Mouse (Mus musculus) heart, embryonic 15.5 days (tissue): ENCODE data around the gene Tedc1. TPM values are rescaled to one million over a fixed set of nuclear protein-coding genes. Genes with fewer than 3 reads are reported as not detected.
A peak's percentile ranks its signal among the peaks of the same experiment; 100 is the strongest.

Source experiments
- ATAC-seq: fragments of 200-750 bp; cut with Nextera tagmentation; replicated peaks from 2 replicates; pipeline ENCODE4 v1.8.0; 2017; ENCODE audit warnings: low read depth, moderate TSS enrichment; ENCODE audit not compliant: insufficient number of reproducible peaks, insufficient read depth, low FRiP score
- H3K27ac ChIP-seq: fragments of 300-500 bp; sonication (generic); 2 replicates; pipeline ENCODE4 v1.5.1; 2015; ENCODE audit warnings: mild to moderate bottlenecking, inconsistent platforms
- H3K27me3 ChIP-seq: fragments of 300-500 bp; sonication (generic); 2 replicates; pipeline ENCODE4 v1.6.1; 2015; ENCODE audit warnings: inconsistent platforms
- H3K36me3 ChIP-seq: fragments of 300-500 bp; sonication (generic); 2 replicates; pipeline ENCODE4 v1.6.1; 2015; ENCODE audit warnings: mild to moderate bottlenecking, inconsistent platforms
- H3K4me1 ChIP-seq: fragments of 300-500 bp; sonication (generic); replicated peaks from 2 replicates; pipeline ENCODE4 v1.6.1; 2015; ENCODE audit warnings: inconsistent platforms
- H3K4me2 ChIP-seq: fragments of 300-500 bp; sonication (generic); 2 replicates; pipeline ENCODE4 v1.6.1; 2015; ENCODE audit warnings: inconsistent platforms, mild to moderate bottlenecking, moderate library complexity
- H3K4me3 ChIP-seq: fragments of 300-500 bp; sonication (generic); 2 replicates; pipeline ENCODE4 v1.5.1; 2015; ENCODE audit warnings: mild to moderate bottlenecking, inconsistent platforms
- H3K9ac ChIP-seq: fragments of 300-500 bp; sonication (generic); 2 replicates; pipeline ENCODE4 v1.6.1; 2015; ENCODE audit warnings: mild to moderate bottlenecking, inconsistent platforms
- H3K9me3 ChIP-seq: fragments of 300-500 bp; sonication (generic); replicated peaks from 2 replicates; pipeline ENCODE4 v1.6.1; 2016; ENCODE audit warnings: inconsistent platforms
- WGBS: fragments of 180-500 bp; shearing (Covaris S2); methylation state at CpG from one replicate; pipeline ENCODE4 v1.1.7; 2015; ENCODE audit warnings: mixed read lengths; 5-methylcytosine and 5-hydroxymethylcytosine counted together
- polyA plus RNA-seq: library from polyadenylated mRNA; unstranded; fragments of >200 nt; fragmentation: Nextera tagmentation; extraction: Ambion mirVana; gene quantifications from 2 replicates; pipeline ENCODE4 v1.2.1, GENCODE M21; 2015

Gene Tedc1
- polyA plus RNA-seq, 1 experiment from 2014 or later = 15.4 TPM

DNA sequence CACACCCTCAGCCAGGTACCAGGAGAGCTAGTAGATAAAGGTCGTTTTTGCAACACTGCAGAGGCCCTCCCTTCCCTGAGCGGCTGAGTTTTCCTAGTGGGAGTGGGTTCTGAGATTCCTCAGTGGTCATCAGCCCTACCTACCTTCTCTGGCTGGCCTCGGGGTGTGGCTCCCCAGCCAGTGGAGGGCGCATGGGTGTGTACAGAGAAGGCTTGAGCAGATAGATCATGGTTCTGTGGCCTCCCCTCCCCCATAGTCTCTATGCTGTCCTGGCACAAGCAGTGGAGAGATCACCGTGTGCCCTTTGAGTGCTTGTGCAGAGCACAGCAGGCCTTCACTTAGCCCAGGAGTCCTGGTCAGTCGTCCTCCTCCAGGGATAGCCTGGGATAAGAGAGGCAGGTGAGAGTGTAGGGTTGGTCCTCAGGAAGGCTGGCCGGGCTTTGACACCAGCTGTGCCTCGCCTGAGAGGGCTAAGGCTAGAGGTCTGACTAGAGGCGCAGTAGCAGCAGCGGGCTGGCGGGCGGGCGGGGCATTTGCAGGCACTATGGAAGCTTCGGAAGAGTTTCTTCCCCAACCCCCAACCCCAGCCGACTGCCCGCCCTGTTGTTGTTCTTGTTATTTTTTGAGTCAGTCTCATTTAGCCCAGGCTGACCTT lies 7.7 kb upstream of the Tedc1 start:
- Histone ChIP-seq H3K27me3 (no peaks in the 10 kb centered on the region), H3K4me1 (peaks cover 95% of the 10 kb centered on the region), H3K27ac (peak overlapping the region; percentile 96; the same call in 1 of the 2 replicates), H3K36me3 (peaks cover 23% of the 10 kb centered on the region), H3K4me3 (no peak overlapping the region), H3K9ac (no peak overlapping the region), H3K9me3 (no peaks in the 10 kb centered on the region), H3K4me2 (no peak overlapping the region)
- 42% methylated on average over 16 of the region's 16 CpGs for WGBS
- ATAC-seq = no peak

- Histone ChIP-seq H3K9me3 (no peaks in the 10 kb centered on the region), H3K36me3 (peaks cover 15% of the 10 kb centered on the region), H3K27ac (no peak overlapping the region), H3K27me3 (no peaks in the 10 kb centered on the region), H3K4me3 (no peak overlapping the region), H3K4me2 (no peak overlapping the region), H3K4me1 (peaks cover 87% of the 10 kb centered on the region), H3K9ac (no peak overlapping the region)
- ATAC-seq = no peak
- whole genome bisulfite sequencing = 63% methylated on average over 4 of the region's 4 CpGs
Measured at GRCm38 (mm10) chr12:113149341-113149740, 6.9 kb upstream of the Tedc1 start.

- no peak for ATAC-seq
- 67% methylated on average over 3 of the region's 3 CpGs for WGBS
- H3K4me3 ChIP-seq = no peak overlapping the region
- no peak overlapping the region for H3K9ac ChIP-seq
- H3K27me3 ChIP-seq = no peaks in the 10 kb centered on the region
- no peak overlapping the region for H3K27ac ChIP-seq
- peaks cover 87% of the 10 kb centered on the region for H3K4me1 ChIP-seq
- no peak overlapping the region for H3K4me2 ChIP-seq
- peaks cover 9% of the 10 kb centered on the region for H3K36me3 ChIP-seq
- no peaks in the 10 kb centered on the region for H3K9me3 ChIP-seq
Measured at GRCm38 (mm10) chr12:113149896-113150295, 6.3 kb upstream of the Tedc1 start.

GRCm38 (mm10) chr12:113150591-113150990 lies 5.6 kb upstream of the Tedc1 start:
- no peak overlapping the region for H3K9ac ChIP-seq
- peaks cover 4% of the 10 kb centered on the region for H3K36me3 ChIP-seq
- no peaks in the 10 kb centered on the region for H3K9me3 ChIP-seq
- H3K4me1 ChIP-seq = peaks cover 87% of the 10 kb centered on the region
- no peak overlapping the region for H3K4me3 ChIP-seq
- no peak for ATAC-seq
- no peaks in the 10 kb centered on the region for H3K27me3 ChIP-seq
- H3K4me2 ChIP-seq = peak overlapping the region; percentile 89; the same call in 1 of the 2 replicates
- no peak overlapping the region for H3K27ac ChIP-seq
- WGBS = 64% methylated on average over 4 of the region's 4 CpGs

DNA sequence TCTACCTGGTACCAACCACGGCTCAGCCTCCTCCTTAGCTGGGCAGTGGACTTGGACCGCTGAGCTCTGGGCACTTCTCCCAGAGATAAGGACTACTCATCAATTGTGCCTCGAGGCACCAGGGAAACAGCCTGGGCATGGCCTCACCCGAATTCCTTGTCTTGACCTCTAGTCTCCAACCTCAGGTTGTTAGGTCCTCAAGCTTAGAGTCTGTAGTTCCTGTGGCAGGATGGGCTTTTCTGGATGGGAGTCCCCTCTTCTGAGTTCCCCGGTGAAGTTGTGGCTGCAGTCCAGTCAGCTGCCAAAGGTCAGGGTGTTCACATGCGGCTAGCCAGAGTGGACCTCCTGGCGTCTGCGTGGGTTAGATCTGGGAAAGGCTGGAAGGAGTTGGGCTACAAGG lies 5.2 kb upstream of the Tedc1 start:
- no peak overlapping the region for H3K27ac ChIP-seq
- peak overlapping the region; percentile 67 for H3K4me3 ChIP-seq
- H3K9ac ChIP-seq = no peak overlapping the region
- no peaks in the 10 kb centered on the region; the same call in 1 of the 2 replicates for H3K36me3 ChIP-seq
- 55% methylated on average over 8 of the region's 8 CpGs for WGBS
- H3K9me3 ChIP-seq = no peaks in the 10 kb centered on the region
- no peak for ATAC-seq
- H3K4me2 ChIP-seq = peak overlapping the region; percentile 89
- no peaks in the 10 kb centered on the region for H3K27me3 ChIP-seq
- H3K4me1 ChIP-seq = peaks cover 84% of the 10 kb centered on the region

DNA sequence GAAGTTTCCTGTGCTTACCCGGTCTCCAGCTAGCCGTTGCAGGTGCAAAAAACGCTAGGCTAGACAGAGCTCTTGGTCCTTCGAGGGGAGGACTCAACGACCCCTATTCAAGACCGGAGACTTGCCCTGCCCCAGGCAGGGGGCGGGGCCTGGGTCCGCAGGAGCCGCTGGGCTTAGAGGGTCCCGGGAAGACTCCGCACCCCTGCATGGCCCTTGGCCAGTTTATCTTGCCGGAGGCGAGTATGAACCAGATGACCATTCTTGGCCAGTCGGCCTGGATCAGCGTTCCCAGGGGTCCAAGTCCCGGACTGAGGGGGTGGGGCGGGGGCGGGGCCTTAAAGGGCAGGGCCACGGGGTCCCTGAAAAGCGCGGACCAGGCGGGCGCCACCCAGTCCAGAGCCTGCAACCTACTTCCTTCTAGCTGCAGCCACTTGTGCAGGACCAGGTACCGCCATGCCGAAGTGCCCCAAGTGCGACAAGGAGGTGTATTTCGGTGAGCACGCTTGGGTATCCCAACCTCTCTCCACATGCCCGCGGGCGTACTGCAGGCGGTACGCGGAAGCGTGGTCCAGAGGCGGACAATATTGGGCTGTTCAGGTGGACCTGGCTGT lies 4.5 kb upstream of the Tedc1 start:
- no peaks in the 10 kb centered on the region for H3K9me3 ChIP-seq
- H3K9ac ChIP-seq = peak overlapping the region; percentile 72
- H3K4me1 ChIP-seq = peaks cover 81% of the 10 kb centered on the region
- no peaks in the 10 kb centered on the region for H3K27me3 ChIP-seq
- H3K36me3 ChIP-seq = no peaks in the 10 kb centered on the region; the same call in 1 of the 2 replicates
- H3K27ac ChIP-seq = peak overlapping the region; percentile 39
- ATAC-seq = no peak
- under 1% methylated on average over 36 of the region's 36 CpGs for WGBS
- H3K4me2 ChIP-seq = peak overlapping the region; percentile 89
- peak overlapping the region; percentile 67 for H3K4me3 ChIP-seq

DNA sequence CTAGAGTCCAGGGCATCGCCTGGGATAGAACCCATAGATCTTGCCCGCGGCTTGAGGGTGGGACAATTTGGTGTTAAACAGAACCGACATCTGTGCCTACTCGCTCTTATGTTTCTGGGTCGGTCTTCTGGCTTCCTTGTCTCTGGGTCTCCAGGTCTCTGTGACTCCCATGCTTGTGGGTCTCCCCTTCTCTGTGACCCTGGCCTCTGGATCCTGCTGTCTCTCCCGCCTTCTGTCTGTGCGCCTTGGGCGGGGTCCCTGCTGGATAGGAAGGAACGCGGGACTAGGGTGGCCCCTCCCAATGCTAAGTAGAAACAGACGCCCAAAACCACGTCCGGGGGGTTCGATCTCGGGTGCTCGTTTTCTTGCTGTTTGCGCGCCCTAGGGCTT lies 4.0 kb upstream of the Tedc1 start:
- H3K27me3 ChIP-seq = no peaks in the 10 kb centered on the region
- H3K27ac ChIP-seq = 0 out of 2 replicates have a peak overlapping the region, but pooled peaks have one; percentile 39
- 15% methylated on average over 19 of the region's 19 CpGs for WGBS
- H3K4me3 ChIP-seq = peak overlapping the region; percentile 67
- H3K9me3 ChIP-seq = no peaks in the 10 kb centered on the region
- H3K4me2 ChIP-seq = peak overlapping the region; percentile 89
- H3K4me1 ChIP-seq = peaks cover 81% of the 10 kb centered on the region
- H3K9ac ChIP-seq = peak overlapping the region; percentile 72
- no peak for ATAC-seq
- no peaks in the 10 kb centered on the region; the same call in 1 of the 2 replicates for H3K36me3 ChIP-seq

DNA sequence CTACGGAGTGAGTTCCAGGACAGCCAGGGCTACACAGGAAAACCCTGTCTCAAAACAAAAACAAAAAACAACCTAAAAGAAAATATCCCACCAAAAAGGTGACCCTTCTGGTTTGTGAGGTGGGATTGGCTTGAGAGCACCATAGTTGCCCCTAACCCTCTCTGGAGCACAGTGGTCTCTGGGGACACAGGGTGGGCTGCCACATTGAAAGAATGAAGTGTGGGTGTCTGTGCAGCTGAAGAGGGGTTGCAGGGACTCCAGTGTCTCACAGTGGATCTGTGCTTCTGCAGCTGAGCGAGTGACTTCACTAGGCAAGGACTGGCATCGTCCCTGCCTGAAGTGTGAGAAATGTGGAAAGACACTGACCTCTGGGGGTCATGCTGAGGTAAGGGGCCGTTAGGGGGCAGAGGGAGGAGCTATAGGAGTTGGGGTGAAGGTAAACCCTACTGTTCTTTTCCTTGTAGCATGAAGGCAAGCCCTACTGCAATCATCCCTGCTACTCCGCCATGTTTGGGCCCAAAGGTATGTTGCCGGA lies 3.2 kb upstream of the Tedc1 start:
- peak overlapping the region; percentile 89 for H3K4me2 ChIP-seq
- no peaks in the 10 kb centered on the region for H3K27me3 ChIP-seq
- no peaks in the 10 kb centered on the region for H3K9me3 ChIP-seq
- H3K27ac ChIP-seq = no peak overlapping the region
- peaks cover 78% of the 10 kb centered on the region for H3K4me1 ChIP-seq
- WGBS = 77% methylated on average over 6 of the region's 6 CpGs
- H3K36me3 ChIP-seq = no peaks in the 10 kb centered on the region; the same call in 1 of the 2 replicates
- peak overlapping the region; percentile 67 for H3K4me3 ChIP-seq
- 0 out of 2 replicates have a peak overlapping the region, but pooled peaks have one; percentile 72 for H3K9ac ChIP-seq
- ATAC-seq = no peak

GRCm38 (mm10) chr12:113153971-113154370 lies 2.2 kb upstream of the Tedc1 start:
- no peak overlapping the region for H3K4me2 ChIP-seq
- H3K9me3 ChIP-seq = no peaks in the 10 kb centered on the region
- H3K4me1 ChIP-seq = peaks cover 69% of the 10 kb centered on the region
- H3K27me3 ChIP-seq = no peaks in the 10 kb centered on the region
- H3K36me3 ChIP-seq = no peaks in the 10 kb centered on the region; the same call in 1 of the 2 replicates
- H3K27ac ChIP-seq = no peak overlapping the region
- ATAC-seq = no peak
- H3K9ac ChIP-seq = no peak overlapping the region
- WGBS = 88% methylated on average over 7 of the region's 7 CpGs
- H3K4me3 ChIP-seq = no peak overlapping the region

DNA sequence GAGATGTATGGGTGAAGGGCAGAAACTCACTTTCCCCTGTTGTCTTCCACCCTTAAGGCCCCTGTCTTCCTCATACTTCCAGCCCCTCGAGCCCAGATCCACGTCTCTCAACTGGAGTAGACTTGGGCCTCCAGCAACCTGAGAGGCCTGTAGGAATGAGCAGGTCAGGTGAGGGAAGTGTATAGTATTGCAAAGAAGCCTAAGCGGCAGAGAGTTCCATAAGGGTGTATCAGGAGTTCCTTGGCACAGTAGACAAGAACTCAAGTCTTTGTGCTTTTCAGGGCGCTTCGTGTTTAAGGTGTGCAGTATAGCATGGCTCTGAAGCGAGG lies 1.5 kb upstream of the Tedc1 start:
- Histone ChIP-seq H3K4me2 (peak overlapping the region; percentile 90), H3K27ac (peak overlapping the region; percentile 90), H3K36me3 (no peaks in the 10 kb centered on the region; the same call in 1 of the 2 replicates), H3K27me3 (no peaks in the 10 kb centered on the region), H3K4me3 (peak overlapping the region; percentile 69), H3K9ac (peak overlapping the region; percentile 58; the same call in 1 of the 2 replicates), H3K4me1 (peaks cover 63% of the 10 kb centered on the region), H3K9me3 (no peaks in the 10 kb centered on the region)
- ATAC-seq = no peak
- WGBS = 76% methylated on average over 6 of the region's 6 CpGs

DNA sequence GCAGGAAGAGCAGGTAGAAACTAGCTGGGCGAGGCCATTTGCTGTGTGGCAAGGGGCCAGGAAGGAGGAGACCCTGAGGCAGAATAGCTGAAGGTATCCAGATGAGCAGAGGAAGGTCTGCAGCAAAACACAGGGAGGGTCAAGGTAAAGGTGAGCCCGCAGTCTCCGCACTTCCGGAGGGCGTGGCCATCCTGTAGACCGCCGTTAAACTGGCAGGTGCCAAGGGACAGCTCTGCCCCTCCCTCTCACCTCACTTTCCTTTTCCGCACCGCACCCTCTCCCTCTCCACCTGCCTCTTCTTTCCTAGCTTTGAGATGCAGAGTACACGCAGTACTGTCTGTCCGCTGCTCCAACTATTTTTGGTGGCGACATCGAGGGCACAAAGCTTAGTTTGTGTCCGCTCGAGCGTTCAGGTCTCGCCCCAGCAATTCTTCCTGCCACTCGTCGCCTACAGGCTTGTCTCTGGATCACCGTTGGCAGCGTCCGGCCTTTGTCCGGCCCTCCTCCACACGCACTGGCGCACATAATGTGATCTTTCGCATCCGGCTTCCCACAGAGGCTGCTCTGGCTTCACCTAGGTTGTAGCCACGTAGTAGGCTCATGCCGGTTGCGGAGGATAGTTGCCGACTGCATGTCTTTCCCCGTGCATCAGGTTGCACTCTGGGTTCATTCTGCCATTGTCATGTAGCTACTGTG lies 997 bp upstream of the Tedc1 start:
- Histone ChIP-seq H3K9me3 (no peaks in the 10 kb centered on the region), H3K4me2 (peak overlapping the region; percentile 90), H3K9ac (peak overlapping the region; percentile 58), H3K36me3 (no peaks in the 10 kb centered on the region; the same call in 1 of the 2 replicates), H3K27ac (peak overlapping the region; percentile 90), H3K4me3 (peak overlapping the region; percentile 69), H3K27me3 (no peaks in the 10 kb centered on the region), H3K4me1 (peaks cover 59% of the 10 kb centered on the region)
- no peak for ATAC-seq
- 4% methylated on average over 32 of the region's 32 CpGs for WGBS
